Mouse (Mus musculus) thymus, adult 2 months (tissue): ENCODE results near the gene Sptb.

Experiments
- CTCF ChIP-seq: fragments of 200-500 bp; IDR thresholded peaks from 2 replicates; pipeline ENCODE4 v1.5.1; 2012; ENCODE audit warnings: mild to moderate bottlenecking, control low read depth, low read length, moderate library complexity, borderline replicate concordance; ENCODE audit not compliant: control insufficient read depth, poor library complexity, insufficient read depth; ENCODE audit errors: extremely low read depth
- POLR2A ChIP-seq: fragments of 200-500 bp; IDR thresholded peaks from 2 replicates; pipeline ENCODE4 v1.6.1; 2012; ENCODE audit warnings: mild to moderate bottlenecking, low read length, control low read depth, moderate library complexity; ENCODE audit not compliant: control insufficient read depth, poor library complexity, insufficient read depth; ENCODE audit errors: extremely low read depth

- TF ChIP-seq POLR2A (no peak), CTCF (no peak)
These were observed 28.4 kb downstream of the Sptb start for GRCm38 (mm10) chr12:76681937-76682336.
